Mouse (Mus musculus) erythroblast, embryonic 14.5 days (primary cell): ENCODE results near the gene Tbxa2r.

ENCODE experiments used
- GATA1 ChIP-seq: IDR thresholded peaks from 2 replicates; pipeline ENCODE4 v1.6.1; 2012; ENCODE audit warnings: low read length, inconsistent platforms, mixed read lengths
- TAL1 ChIP-seq: IDR thresholded peaks from 3 replicates; pipeline ENCODE4 v1.6.1; 2012; ENCODE audit warnings: low read length, inconsistent platforms, mixed read lengths

GRCm38 (mm10) chr10:81306837-81307682, 21.5 kb upstream of the Tbxa2r start:
- TF ChIP-seq TAL1 (no peak), GATA1 (no peak)
